Mouse (Mus musculus) liver, embryonic 13.5 days (tissue): ENCODE data around the gene Tubgcp6. TPM values are rescaled to one million over a fixed set of nuclear protein-coding genes. Genes with fewer than 3 reads are reported as not detected.

Experiments used
- ATAC-seq: fragments of 200-750 bp; cut with Nextera tagmentation; 2 replicates; pipeline ENCODE4 v1.8.0; 2017; ENCODE audit warnings: low read depth, mild to moderate bottlenecking, moderate number of reproducible peaks, moderate library complexity
- DNase-seq: peaks from one replicate; pipeline ENCODE4 v3.0.0; 2022
- H3K27ac ChIP-seq: fragments of 300-500 bp; sonication (generic); 2 replicates; pipeline ENCODE4 v1.5.1; 2015; ENCODE audit warnings: moderate library complexity, mild to moderate bottlenecking, inconsistent platforms
- H3K27me3 ChIP-seq: fragments of 300-500 bp; sonication (generic); 2 replicates; pipeline ENCODE4 v1.6.1; 2015; ENCODE audit warnings: mild to moderate bottlenecking, inconsistent platforms
- H3K36me3 ChIP-seq: fragments of 300-500 bp; sonication (generic); 2 replicates; pipeline ENCODE4 v1.6.1; 2015; ENCODE audit warnings: mild to moderate bottlenecking, inconsistent platforms
- H3K4me1 ChIP-seq: fragments of 300-500 bp; sonication (generic); replicated peaks from 2 replicates; pipeline ENCODE4 v1.6.1; 2015; ENCODE audit warnings: inconsistent platforms
- H3K4me2 ChIP-seq: fragments of 300-500 bp; sonication (generic); 2 replicates; pipeline ENCODE4 v1.6.1; 2015; ENCODE audit warnings: inconsistent platforms, mild to moderate bottlenecking, moderate library complexity
- H3K4me3 ChIP-seq: fragments of 300-500 bp; sonication (generic); replicated peaks from 2 replicates; pipeline ENCODE4 v1.5.1; 2015; ENCODE audit warnings: mild to moderate bottlenecking, inconsistent platforms
- H3K9ac ChIP-seq: fragments of 300-500 bp; sonication (generic); 2 replicates; pipeline ENCODE4 v1.6.1; 2015; ENCODE audit warnings: mild to moderate bottlenecking, inconsistent platforms
- H3K9me3 ChIP-seq: fragments of 300-500 bp; sonication (generic); replicated peaks from 2 replicates; pipeline ENCODE4 v1.6.1; 2016; ENCODE audit warnings: inconsistent platforms
- WGBS: fragments of 180-500 bp; shearing (Covaris S2); methylation state at CpG from one replicate; pipeline ENCODE4 v1.1.7; 2015; ENCODE audit not compliant: insufficient replicate concordance; 5-methylcytosine and 5-hydroxymethylcytosine counted together
- polyA plus RNA-seq: library from polyadenylated mRNA; unstranded; fragments of >200 nt; fragmentation: Nextera tagmentation; extraction: Ambion mirVana; gene quantifications from 2 replicates; pipeline ENCODE4 v1.2.1, GENCODE M21; 2015

Tubgcp6 gene
- polyA plus RNA-seq, 1 experiment from 2014 or later: 6.5 TPM

- WGBS: 0% methylated on average over 38 of the region's 59 CpGs
- peak overlapping the region; percentile 87 for H3K9ac ChIP-seq
- peaks cover 42% of the 10 kb centered on the region for H3K4me1 ChIP-seq
- DNase-seq (peak; percentile 71), ATAC-seq (peak; percentile 89)
- no peaks in the 10 kb centered on the region for H3K36me3 ChIP-seq
- peak overlapping the region; percentile 78 for H3K4me3 ChIP-seq
- no peaks in the 10 kb centered on the region for H3K9me3 ChIP-seq
- peak overlapping the region; percentile 65 for H3K27ac ChIP-seq
- H3K4me2 ChIP-seq: peak overlapping the region; percentile 97
- peaks cover 22% of the 10 kb centered on the region for H3K27me3 ChIP-seq
Measured at GRCm38 (mm10) chr15:89075478-89076147, 47.3 kb downstream of the Tubgcp6 start.

- Histone ChIP-seq H3K4me2 (peak within 1 kb of the TSS; percentile 97), H3K9me3 (no peaks in the 10 kb centered on the region), H3K4me3 (peak within 1 kb of the TSS; percentile 78), H3K9ac (peak within 1 kb of the TSS; percentile 87), H3K27me3 (peaks cover 29% of the 10 kb centered on the region), H3K4me1 (peaks cover 42% of the 10 kb centered on the region), H3K27ac (peak within 1 kb of the TSS; percentile 65), H3K36me3 (no peaks in the 10 kb centered on the region)
- DNase-seq (no peak), ATAC-seq (no peak; the same call in 1 of the 2 replicates)
- 35% methylated on average over 11 of the region's 11 CpGs for WGBS
Measured at GRCm38 (mm10) chr15:89074613-89075477, 48.1 kb downstream of the Tubgcp6 start, which contains the start of gene Trabd. Gene Trabd (plus strand): TSS chr15:89075124.

- H3K27ac ChIP-seq: no peak overlapping the region
- H3K4me2 ChIP-seq: 0 out of 2 replicates have a peak overlapping the region, but pooled peaks have one; percentile 97
- no peak for DNase-seq
- no peak overlapping the region for H3K4me3 ChIP-seq
- peaks cover 37% of the 10 kb centered on the region for H3K27me3 ChIP-seq
- no peak for ATAC-seq
- peaks cover 42% of the 10 kb centered on the region for H3K4me1 ChIP-seq
- WGBS: 55% methylated on average over 10 of the region's 10 CpGs
- H3K9me3 ChIP-seq: no peaks in the 10 kb centered on the region
- H3K9ac ChIP-seq: no peak overlapping the region
- H3K36me3 ChIP-seq: no peaks in the 10 kb centered on the region
Measured at GRCm38 (mm10) chr15:89073993-89074603, 48.8 kb downstream of the Tubgcp6 start.

- peaks cover 11% of the 10 kb centered on the region for H3K4me1 ChIP-seq
- no peaks in the 10 kb centered on the region for H3K36me3 ChIP-seq
- no peak overlapping the region for H3K9ac ChIP-seq
- no peak for ATAC-seq
- H3K27me3 ChIP-seq: peaks cover 72% of the 10 kb centered on the region
- no peak for DNase-seq
- H3K27ac ChIP-seq: no peak overlapping the region
- 67% methylated on average over 24 of the region's 24 CpGs for WGBS
- no peak overlapping the region for H3K4me2 ChIP-seq
- H3K4me3 ChIP-seq: no peak overlapping the region
- H3K9me3 ChIP-seq: no peaks in the 10 kb centered on the region
Measured at GRCm38 (mm10) chr15:89070606-89071005, 52.3 kb downstream of the Tubgcp6 start.

GRCm38 (mm10) chr15:89069336-89069840, 53.5 kb downstream of the Tubgcp6 start:
- H3K4me1 ChIP-seq: no peaks in the 10 kb centered on the region
- no peak overlapping the region for H3K9ac ChIP-seq
- no peaks in the 10 kb centered on the region for H3K36me3 ChIP-seq
- H3K9me3 ChIP-seq: no peaks in the 10 kb centered on the region
- DNase-seq: no peak
- H3K4me3 ChIP-seq: no peak overlapping the region
- H3K27ac ChIP-seq: no peak overlapping the region
- ATAC-seq: no peak
- no peak overlapping the region for H3K4me2 ChIP-seq
- H3K27me3 ChIP-seq: peaks cover 82% of the 10 kb centered on the region
- WGBS: 63% methylated on average over 19 of the region's 19 CpGs

- H3K9me3 ChIP-seq: no peaks in the 10 kb centered on the region
- H3K4me2 ChIP-seq: no peak overlapping the region
- H3K4me1 ChIP-seq: no peaks in the 10 kb centered on the region
- no peak overlapping the region for H3K4me3 ChIP-seq
- H3K36me3 ChIP-seq: no peaks in the 10 kb centered on the region
- 21% methylated on average over 26 of the region's 26 CpGs for WGBS
- H3K27ac ChIP-seq: no peak overlapping the region
- H3K9ac ChIP-seq: no peak overlapping the region
- DNase-seq: no peak
- peaks cover 86% of the 10 kb centered on the region for H3K27me3 ChIP-seq
- ATAC-seq: no peak
Measured at GRCm38 (mm10) chr15:89068226-89068625, 54.7 kb downstream of the Tubgcp6 start.

- Histone ChIP-seq H3K9ac (no peak overlapping the region), H3K36me3 (no peaks in the 10 kb centered on the region), H3K27ac (no peak overlapping the region), H3K4me3 (peak overlapping the region; percentile 0; the same call in 1 of the 2 replicates), H3K4me1 (no peaks in the 10 kb centered on the region), H3K4me2 (no peak overlapping the region), H3K9me3 (no peaks in the 10 kb centered on the region), H3K27me3 (peaks cover 90% of the 10 kb centered on the region)
- no peak for DNase-seq
- ATAC-seq: no peak
- 18% methylated on average over 35 of the region's 35 CpGs for WGBS
Measured at GRCm38 (mm10) chr15:89067609-89068008, 55.3 kb downstream of the Tubgcp6 start.

GRCm38 (mm10) chr15:89064891-89065290, 58.0 kb downstream of the Tubgcp6 start:
- Histone ChIP-seq H3K27me3 (peaks cover 98% of the 10 kb centered on the region), H3K36me3 (no peaks in the 10 kb centered on the region)
- WGBS: 78% methylated on average over 5 of the region's 5 CpGs

GRCm38 (mm10) chr15:89063536-89063935, 59.4 kb downstream of the Tubgcp6 start:
- Histone ChIP-seq H3K9ac (no peak overlapping the region), H3K27me3 (peaks cover 98% of the 10 kb centered on the region), H3K36me3 (no peaks in the 10 kb centered on the region), H3K4me1 (0 out of 2 replicates have a peak, but pooled peaks cover 3% of the 10 kb centered on the region), H3K4me3 (no peak overlapping the region), H3K4me2 (no peak overlapping the region), H3K27ac (no peak overlapping the region), H3K9me3 (no peaks in the 10 kb centered on the region)
- 60% methylated on average over 6 of the region's 6 CpGs for WGBS
- DNase-seq (no peak), ATAC-seq (no peak)

More at GRCm38 (mm10) chr15:89064891-89065290, 58.0 kb downstream of the Tubgcp6 start:
- Histone ChIP-seq H3K4me1 (0 out of 2 replicates have a peak, but pooled peaks cover 3% of the 10 kb centered on the region), H3K4me2 (no peak overlapping the region), H3K9ac (no peak overlapping the region), H3K9me3 (no peaks in the 10 kb centered on the region), H3K4me3 (no peak overlapping the region), H3K27ac (no peak overlapping the region)
- ATAC-seq (no peak), DNase-seq (no peak)

- peaks cover 98% of the 10 kb centered on the region for H3K27me3 ChIP-seq
- no peaks in the 10 kb centered on the region for H3K9me3 ChIP-seq
- H3K4me2 ChIP-seq: no peak overlapping the region
- DNase-seq (no peak), ATAC-seq (no peak)
- no peak overlapping the region for H3K4me3 ChIP-seq
- 0 out of 2 replicates have a peak, but pooled peaks cover 3% of the 10 kb centered on the region for H3K4me1 ChIP-seq
- no peaks in the 10 kb centered on the region for H3K36me3 ChIP-seq
- no peak overlapping the region for H3K9ac ChIP-seq
- WGBS: 65% methylated on average over 7 of the region's 7 CpGs
- no peak overlapping the region for H3K27ac ChIP-seq
Measured at GRCm38 (mm10) chr15:89063001-89063400, 59.9 kb downstream of the Tubgcp6 start.

GRCm38 (mm10) chr15:89062518-89062910, 60.4 kb downstream of the Tubgcp6 start:
- H3K27me3 ChIP-seq: peaks cover 98% of the 10 kb centered on the region
- no peak for DNase-seq
- H3K27ac ChIP-seq: no peak overlapping the region
- no peak overlapping the region for H3K4me2 ChIP-seq
- H3K9ac ChIP-seq: no peak overlapping the region
- H3K36me3 ChIP-seq: no peaks in the 10 kb centered on the region
- no peak overlapping the region for H3K4me3 ChIP-seq
- 63% methylated on average over 5 of the region's 5 CpGs for WGBS
- no peak for ATAC-seq
- no peaks in the 10 kb centered on the region for H3K9me3 ChIP-seq
- 0 out of 2 replicates have a peak, but pooled peaks cover 3% of the 10 kb centered on the region for H3K4me1 ChIP-seq
